Mouse (Mus musculus): ENCODE measurements at regions not wholly inside any gene's neighbourhood (a gene's known extent, or its start where the extent isn't known, plus 50 kb on each side); places are given as distances from the start of the nearest gene placed in this dataset.
A peak's percentile ranks its signal among the peaks of the same experiment; 100 is the strongest.

GRCm38 (mm10) chr6:134320379-134320932, 75.7 kb upstream of the Bcl2l14 start:
- DNase-seq (ENCODE audit: low spot score): no peak
- WGBS: 85% methylated on average over 7 of the region's 7 CpGs
- Histone ChIP-seq H3K36me3 (replicated peaks; ENCODE audit: control insufficient read depth, insufficient read depth, low read length) (no peaks in the 10 kb centered on the region), H3K4me2 (ENCODE audit: low read depth, low read length) (no peak overlapping the region), H3K4me1 (ENCODE audit: control insufficient read depth, insufficient read depth) (no peaks in the 10 kb centered on the region), H3K4me3 (ENCODE audit: low read depth, low read length) (no peak overlapping the region), H3K9ac (replicated peaks; ENCODE audit: low read depth, low read length) (no peak overlapping the region), H3K27ac (ENCODE audit: low read depth) (no peak overlapping the region), H3K27me3 (ENCODE audit: control insufficient read depth, insufficient read depth, low read length) (no peaks in the 10 kb centered on the region), H3K9me3 (replicated peaks; ENCODE audit: control insufficient read depth, low read length) (no peaks in the 10 kb centered on the region)
- ATAC-seq (ENCODE audit: insufficient read depth, low read depth): no peak
- TF ChIP-seq CTCF (IDR thresholded peaks at IDR 0.05; ENCODE audit: low read depth) (peak; percentile 22), EP300 (IDR thresholded peaks at IDR 0.05; ENCODE audit: low read depth) (no peak)

- WGBS: 40% methylated on average over 3 of the region's 3 CpGs
- H3K36me3 ChIP-seq (replicated peaks; ENCODE audit: control insufficient read depth, insufficient read depth, low read length): no peaks in the 10 kb centered on the region
These were observed 72.1 kb upstream of the Bcl2l14 start for GRCm38 (mm10) chr6:134324001-134324400.

GRCm38 (mm10) chr6:134325564-134325963, 70.6 kb upstream of the Bcl2l14 start:
- Histone ChIP-seq H3K4me1 (ENCODE audit: control insufficient read depth, insufficient read depth) (no peaks in the 10 kb centered on the region), H3K36me3 (replicated peaks; ENCODE audit: control insufficient read depth, insufficient read depth, low read length) (no peaks in the 10 kb centered on the region), H3K27me3 (ENCODE audit: control insufficient read depth, insufficient read depth, low read length) (no peaks in the 10 kb centered on the region), H3K9me3 (replicated peaks; ENCODE audit: control insufficient read depth, low read length) (no peaks in the 10 kb centered on the region), H3K4me3 (ENCODE audit: low read depth, low read length) (no peak overlapping the region), H3K27ac (ENCODE audit: low read depth) (no peak overlapping the region), H3K4me2 (ENCODE audit: low read depth, low read length) (no peak overlapping the region), H3K9ac (replicated peaks; ENCODE audit: low read depth, low read length) (no peak overlapping the region)
- ATAC-seq (ENCODE audit: insufficient read depth, low read depth): no peak
- WGBS: 91% methylated on average over 4 of the region's 4 CpGs
- no peak for DNase-seq (ENCODE audit: low spot score)
- TF ChIP-seq CTCF (IDR thresholded peaks at IDR 0.05; ENCODE audit: low read depth) (no peak), EP300 (IDR thresholded peaks at IDR 0.05; ENCODE audit: low read depth) (no peak)

More at GRCm38 (mm10) chr6:134324001-134324400, 72.1 kb upstream of the Bcl2l14 start:
- no peak for TF ChIP-seq EP300 (IDR thresholded peaks at IDR 0.05; ENCODE audit: low read depth)
- no peak for TF ChIP-seq CTCF (IDR thresholded peaks at IDR 0.05; ENCODE audit: low read depth)
- DNase-seq (ENCODE audit: low spot score) (no peak), ATAC-seq (ENCODE audit: insufficient read depth, low read depth) (no peak)
- H3K27ac ChIP-seq (ENCODE audit: low read depth): no peak overlapping the region
- H3K4me2 ChIP-seq (ENCODE audit: low read depth, low read length): no peak overlapping the region
- H3K4me1 ChIP-seq (ENCODE audit: control insufficient read depth, insufficient read depth): no peaks in the 10 kb centered on the region
- no peak overlapping the region for H3K4me3 ChIP-seq (ENCODE audit: low read depth, low read length)
- H3K27me3 ChIP-seq (ENCODE audit: control insufficient read depth, insufficient read depth, low read length): no peaks in the 10 kb centered on the region
- no peak overlapping the region for H3K9ac ChIP-seq (replicated peaks; ENCODE audit: low read depth, low read length)
- no peaks in the 10 kb centered on the region for H3K9me3 ChIP-seq (replicated peaks; ENCODE audit: control insufficient read depth, low read length)

GRCm38 (mm10) chr6:134329550-134330299, 66.4 kb upstream of the Bcl2l14 start:
- no peaks in the 10 kb centered on the region for H3K4me1 ChIP-seq (ENCODE audit: control insufficient read depth, insufficient read depth)
- H3K27me3 ChIP-seq (ENCODE audit: control insufficient read depth, insufficient read depth, low read length): no peaks in the 10 kb centered on the region
- H3K27ac ChIP-seq (ENCODE audit: low read depth): no peak overlapping the region
- H3K36me3 ChIP-seq (replicated peaks; ENCODE audit: control insufficient read depth, insufficient read depth, low read length): no peaks in the 10 kb centered on the region
- no peak overlapping the region for H3K9ac ChIP-seq (replicated peaks; ENCODE audit: low read depth, low read length)
- ATAC-seq (ENCODE audit: insufficient read depth, low read depth) (no peak), DNase-seq (ENCODE audit: low spot score) (no peak)
- no peak for TF ChIP-seq CTCF (IDR thresholded peaks at IDR 0.05; ENCODE audit: low read depth)
- TF ChIP-seq EP300 (IDR thresholded peaks at IDR 0.05; ENCODE audit: low read depth): no peak
- WGBS: 72% methylated on average over 10 of the region's 10 CpGs
- no peak overlapping the region for H3K4me3 ChIP-seq (ENCODE audit: low read depth, low read length)
- H3K4me2 ChIP-seq (ENCODE audit: low read depth, low read length): no peak overlapping the region
- no peaks in the 10 kb centered on the region for H3K9me3 ChIP-seq (replicated peaks; ENCODE audit: control insufficient read depth, low read length)

- Histone ChIP-seq H3K4me2 (ENCODE audit: low read depth, low read length) (no peak overlapping the region), H3K4me3 (ENCODE audit: low read depth, low read length) (no peak overlapping the region), H3K9ac (replicated peaks; ENCODE audit: low read depth, low read length) (no peak overlapping the region), H3K27me3 (ENCODE audit: control insufficient read depth, insufficient read depth, low read length) (no peaks in the 10 kb centered on the region), H3K9me3 (replicated peaks; ENCODE audit: control insufficient read depth, low read length) (no peaks in the 10 kb centered on the region), H3K36me3 (replicated peaks; ENCODE audit: control insufficient read depth, insufficient read depth, low read length) (no peaks in the 10 kb centered on the region), H3K4me1 (ENCODE audit: control insufficient read depth, insufficient read depth) (no peaks in the 10 kb centered on the region), H3K27ac (ENCODE audit: low read depth) (no peak overlapping the region)
- no peak for ATAC-seq (ENCODE audit: insufficient read depth, low read depth)
- no peak for DNase-seq (ENCODE audit: low spot score)
- WGBS: 89% methylated on average over 4 of the region's 4 CpGs
- TF ChIP-seq EP300 (IDR thresholded peaks at IDR 0.05; ENCODE audit: low read depth): no peak
These were observed 65.8 kb upstream of the Bcl2l14 start for GRCm38 (mm10) chr6:134330300-134330640.
